Mouse (Mus musculus) left cerebral cortex, postnatal 10 days (tissue): ENCODE data around the gene Tbx3. TPM values are rescaled to one million over a fixed set of nuclear protein-coding genes. Genes with fewer than 3 reads are reported as not detected.
A peak's percentile ranks its signal among the peaks of the same experiment; 100 is the strongest.

Experiments used
- DNase-seq, 2 experiments: peaks; one replicate each; pipeline ENCODE4 v3.0.0; 2021 to 2022; ENCODE audit warnings: low spot score in 2 of 2, mixed read lengths in 1 of 2; ENCODE audit errors: extremely low spot score in 1 of 2
- intact Hi-C: fragments of 180-260 bp; cut with DNase I; formaldehyde crosslinking; loops from one replicate; pipeline ENCODE4 v1.15.1; 2025
- total RNA-seq, 2 experiments: library from RNA; stranded (reverse); gene quantifications; 2 replicates each; pipeline ENCODE4 v1.2.3; 2021

Tbx3 gene
- total RNA-seq: 1 to 10 TPM; 3.0 to 5.1 TPM

DNA sequence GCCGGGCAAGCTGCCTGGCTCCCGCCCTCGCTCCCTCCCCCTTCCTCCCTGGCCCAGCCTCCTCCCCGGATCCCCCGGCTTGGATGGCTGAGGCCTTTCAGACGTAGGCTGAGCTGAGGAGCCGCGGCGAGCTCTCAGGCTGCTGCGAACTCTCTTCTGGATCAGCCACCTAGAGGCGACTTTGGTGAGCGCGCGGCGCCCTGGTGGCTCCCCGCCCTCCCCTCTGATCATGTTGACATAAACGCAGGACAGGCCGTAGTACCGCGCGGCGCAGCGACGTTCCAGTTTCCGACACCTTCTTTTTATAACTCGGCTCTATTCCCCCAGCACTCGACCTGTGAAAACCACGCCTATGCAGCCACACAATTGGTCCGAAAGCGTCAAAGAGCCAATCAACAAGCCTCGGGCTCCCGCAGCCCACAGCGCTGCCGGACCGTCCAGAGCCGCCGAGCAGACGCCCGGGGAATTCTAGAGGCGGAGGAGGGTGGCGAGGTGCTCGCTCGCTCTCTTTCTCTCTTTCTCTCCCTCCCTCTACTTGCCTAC is at the start of gene Tbx3:
Gene Tbx3, plus strand, starts transcription at position 104 of the 543 bp plus-strand sequence.
- DNase-seq: peak; percentile 59 to 94
- intact Hi-C loops: loop anchor here (5.0 to 10.0 kb wide), 3 partner anchors 167 to 793 kb away; partner anchors contain the start of gene Lhx5

DNA sequence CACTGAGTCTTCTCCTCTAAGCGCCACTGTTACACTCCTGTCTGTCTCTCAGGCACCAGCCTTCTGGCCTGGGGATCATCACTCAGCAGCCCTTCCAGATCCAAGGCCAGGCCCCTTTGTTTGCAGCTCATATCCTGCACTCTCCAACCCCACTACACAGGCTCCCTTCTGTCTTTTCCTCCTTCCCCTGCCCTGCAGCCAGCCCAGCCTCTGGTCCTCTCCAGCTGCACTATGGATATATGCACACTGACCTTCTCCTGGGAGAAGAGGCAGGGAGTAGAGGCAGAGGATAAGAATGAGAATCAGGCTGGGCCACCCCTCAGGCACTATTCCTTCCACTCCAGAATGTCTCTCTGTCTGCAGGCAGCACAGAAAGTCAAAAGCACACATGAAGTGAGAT is 48.4 kb upstream of the Tbx3 start:
- intact Hi-C loops: no loop called here
- no peak for DNase-seq

DNA sequence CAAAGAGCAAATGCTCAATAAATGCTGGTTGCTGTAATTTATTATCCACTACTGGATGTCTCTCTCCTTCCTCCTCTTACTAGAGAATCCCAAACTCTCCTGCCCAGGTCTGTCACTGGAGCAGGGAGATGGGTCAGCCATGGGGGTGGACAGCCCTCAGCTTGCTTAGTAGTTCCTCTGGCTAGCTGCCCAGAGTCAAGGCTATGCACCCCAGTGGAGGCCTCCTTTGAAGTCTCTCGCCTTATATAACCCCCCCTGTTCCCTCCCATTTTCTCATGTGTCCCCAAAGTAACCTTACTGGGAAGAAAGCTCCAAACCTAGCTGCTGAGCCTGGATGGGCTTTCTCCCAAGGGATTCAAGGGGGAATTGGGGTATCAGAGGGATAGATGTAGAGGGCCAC is 45.9 kb upstream of the Tbx3 start:
- DNase-seq: peak in 1 of 2 experiments; percentile 78
- intact Hi-C loops: no loop called here

DNA sequence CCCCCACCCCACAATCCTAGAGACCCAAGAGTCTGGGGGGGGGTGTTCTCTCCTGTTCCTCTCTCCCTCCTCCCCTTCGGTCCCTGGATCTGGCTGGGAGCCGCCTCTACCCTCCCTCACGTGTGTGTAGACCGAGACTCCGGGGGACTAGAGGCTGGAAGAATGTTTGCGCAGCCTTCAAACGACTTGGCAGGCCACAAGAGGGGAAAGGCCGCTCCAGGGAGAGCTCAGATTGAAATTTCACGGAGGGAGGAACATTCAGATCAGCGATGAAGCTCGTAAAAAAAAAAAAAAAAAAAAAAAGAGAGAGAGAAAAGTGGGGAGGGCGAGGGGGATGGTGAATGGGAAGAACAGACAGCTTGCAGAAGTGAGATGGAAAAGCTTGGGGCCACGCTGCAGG is 44.9 kb upstream of the Tbx3 start:
- intact Hi-C loops: no loop called here
- peak in 1 of 2 experiments; percentile 65 for DNase-seq

DNA sequence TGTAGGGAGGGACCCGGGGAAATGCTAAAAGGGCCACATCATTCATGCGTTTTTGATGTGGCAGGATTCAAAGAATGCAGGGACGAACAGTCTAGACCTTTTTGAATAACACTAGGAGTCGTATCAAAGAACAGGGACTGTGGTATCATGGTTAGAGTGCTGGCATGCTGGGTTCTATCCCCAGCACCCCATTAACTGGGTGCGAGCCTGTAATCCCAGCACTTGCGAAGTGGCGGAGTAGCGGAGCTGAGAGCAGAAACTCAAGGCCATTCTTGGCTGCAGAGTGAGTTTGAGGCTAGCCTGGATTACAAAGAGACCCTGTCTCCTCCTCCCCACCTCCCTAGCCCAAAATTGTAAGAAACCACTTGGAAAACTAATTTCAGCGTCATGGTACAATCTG is 44.3 kb upstream of the Tbx3 start:
- DNase-seq: no peak
- intact Hi-C loops: no loop called here

DNA sequence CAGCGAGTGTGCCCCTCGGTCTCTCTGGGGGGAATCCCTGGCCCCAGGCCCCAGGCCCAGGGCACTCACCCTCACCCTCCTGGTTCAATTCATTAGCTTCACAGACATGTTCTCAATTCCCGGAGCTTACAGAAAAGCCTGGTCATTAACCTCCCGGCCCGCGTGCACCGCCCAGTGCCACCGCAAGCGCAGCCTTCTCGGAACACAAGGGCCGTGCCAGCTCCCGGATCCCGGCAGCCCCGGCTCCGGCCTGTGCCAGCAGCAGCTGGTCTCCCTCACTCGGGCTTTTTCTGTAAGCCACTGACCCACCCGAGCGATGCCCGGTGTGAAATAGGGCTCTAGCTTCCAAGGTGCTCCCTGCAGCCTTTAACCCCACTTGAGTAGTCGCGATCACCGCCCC is 43.8 kb upstream of the Tbx3 start:
- intact Hi-C loops: no loop called here
- DNase-seq: peak in 1 of 2 experiments; percentile 42

DNA sequence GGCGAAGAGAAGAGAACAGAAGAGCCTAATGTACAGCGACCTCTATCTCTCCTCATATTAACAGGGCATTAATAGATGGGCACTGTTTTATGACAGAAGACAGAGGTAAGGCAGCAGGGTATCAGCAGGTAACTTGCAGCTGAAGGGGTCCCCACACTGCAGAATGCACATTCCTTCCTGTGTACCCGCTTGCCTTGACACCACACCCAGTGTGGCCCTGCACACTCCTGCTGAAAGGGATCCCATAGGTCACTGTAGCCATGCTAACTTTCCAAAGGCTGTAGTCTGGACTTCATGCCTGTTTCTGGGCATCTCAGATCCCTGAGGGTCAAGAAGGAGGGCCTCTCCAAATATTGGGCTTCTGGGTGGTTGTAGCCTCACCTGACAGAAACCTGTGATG is 42.4 kb upstream of the Tbx3 start:
- intact Hi-C loops: no loop called here
- no peak for DNase-seq

DNA sequence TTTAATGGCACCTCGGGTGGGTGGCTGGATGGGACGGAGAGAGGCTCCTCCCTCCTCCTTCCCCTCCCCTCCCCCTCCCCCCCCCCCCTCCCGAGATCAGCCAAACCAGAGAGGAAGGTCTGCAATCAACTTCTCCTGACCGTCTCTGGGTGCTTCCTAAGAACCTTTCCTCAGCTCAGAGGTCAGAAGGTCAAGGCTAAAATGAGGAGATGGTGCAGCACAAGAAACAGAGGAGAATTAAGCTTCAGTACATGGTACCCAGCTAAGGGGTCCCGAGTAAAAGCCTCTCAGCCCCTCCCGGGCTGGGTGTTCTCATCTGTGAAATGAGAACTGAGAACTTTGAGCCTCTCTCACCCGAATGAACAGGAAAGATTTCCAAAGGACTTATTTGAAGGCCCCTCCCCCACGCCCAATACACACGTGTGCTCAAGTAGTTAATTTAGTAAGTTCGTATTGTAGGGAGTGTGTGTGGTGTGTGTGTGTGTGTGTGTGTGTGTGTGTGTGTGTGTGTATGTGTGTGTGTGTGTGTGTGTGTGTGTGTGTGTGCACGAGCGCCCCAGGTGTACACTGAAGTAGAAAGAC is 41.6 kb upstream of the Tbx3 start:
- intact Hi-C loops: no loop called here
- no peak for DNase-seq

DNA sequence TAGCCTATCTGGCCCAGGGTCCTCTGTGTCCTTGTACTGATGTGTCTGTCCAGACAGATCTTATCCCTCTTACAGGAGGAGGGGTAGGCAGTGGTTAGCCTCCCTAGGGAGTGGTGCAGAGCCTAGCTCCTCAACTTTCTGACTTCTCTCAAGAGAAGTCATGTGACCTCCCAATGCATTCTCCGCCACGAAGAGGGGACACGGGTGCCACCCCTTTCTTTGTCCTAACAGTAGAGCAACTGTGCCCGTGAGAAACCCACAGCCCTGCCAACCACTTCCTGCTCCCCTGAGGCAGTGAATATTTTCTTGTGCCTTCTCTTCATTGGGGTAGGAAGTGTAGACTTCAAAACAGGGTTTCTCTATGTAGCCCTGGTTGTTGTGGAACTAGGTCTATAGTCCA is 36.9 kb upstream of the Tbx3 start:
- DNase-seq: no peak
- intact Hi-C loops: no loop called here

DNA sequence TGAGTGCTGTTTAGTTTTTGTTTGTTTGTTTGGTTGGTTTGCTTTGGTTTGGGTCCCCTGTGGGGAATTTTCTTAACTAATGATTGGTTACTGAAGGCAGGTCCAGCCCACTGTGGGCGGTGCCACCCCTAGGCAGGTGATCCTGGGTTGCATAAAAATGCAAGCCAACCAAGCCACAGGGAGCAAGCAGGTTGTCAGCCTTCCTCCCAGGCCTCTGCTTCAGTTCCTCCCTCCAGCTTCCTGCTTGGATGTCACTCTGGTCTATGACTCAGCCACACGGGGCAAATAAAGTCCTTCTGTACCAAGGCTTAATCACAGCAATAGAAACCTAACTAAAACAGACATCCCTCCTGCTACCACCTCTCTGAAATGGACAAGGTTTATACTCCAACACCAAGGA is 35.6 kb upstream of the Tbx3 start:
- intact Hi-C loops: no loop called here
- DNase-seq: no peak

DNA sequence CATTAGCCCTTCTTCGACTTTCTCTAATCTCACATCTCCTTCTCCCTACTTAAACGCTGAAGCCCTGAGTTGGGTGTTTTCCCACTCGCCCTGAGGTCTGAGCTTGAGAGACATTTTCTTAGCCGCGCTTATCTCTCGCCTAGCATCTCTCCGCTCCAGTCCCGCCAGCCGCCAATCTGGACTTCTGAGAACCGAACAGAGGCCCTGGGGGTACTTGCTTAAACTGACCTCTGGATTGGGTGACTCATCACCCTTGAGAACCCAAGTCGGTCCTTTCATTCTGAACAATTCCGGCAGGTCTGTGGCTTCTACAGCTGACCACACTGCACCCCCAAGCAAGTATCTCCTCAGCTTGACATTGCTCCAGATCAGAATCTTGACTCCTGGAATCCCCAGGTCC is 32.2 kb upstream of the Tbx3 start:
- no peak for DNase-seq

DNA sequence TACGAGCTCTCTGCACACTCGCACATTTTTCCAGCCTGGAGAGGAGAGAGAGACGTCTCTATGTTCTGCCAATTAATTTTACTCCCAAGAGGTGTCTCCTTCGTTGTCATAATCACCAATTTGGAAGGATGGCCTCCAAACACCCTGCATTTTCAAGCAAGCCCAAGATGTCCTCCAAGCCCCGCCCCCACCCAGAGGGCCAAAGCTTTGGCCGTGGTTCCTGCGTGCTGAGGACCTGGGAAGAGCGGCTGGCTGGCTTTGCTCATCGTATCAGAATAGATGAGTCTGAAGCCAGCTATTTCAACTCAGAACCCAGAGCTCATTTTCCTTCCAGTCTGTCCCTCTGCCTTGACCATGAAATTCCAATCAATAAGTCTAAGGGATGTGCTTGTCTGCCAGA is 29.4 kb upstream of the Tbx3 start:
- DNase-seq: no peak
- intact Hi-C loops: no loop called here

More for the DNA sequence above, 32.2 kb upstream of the Tbx3 start:
- intact Hi-C loops: no loop called here

DNA sequence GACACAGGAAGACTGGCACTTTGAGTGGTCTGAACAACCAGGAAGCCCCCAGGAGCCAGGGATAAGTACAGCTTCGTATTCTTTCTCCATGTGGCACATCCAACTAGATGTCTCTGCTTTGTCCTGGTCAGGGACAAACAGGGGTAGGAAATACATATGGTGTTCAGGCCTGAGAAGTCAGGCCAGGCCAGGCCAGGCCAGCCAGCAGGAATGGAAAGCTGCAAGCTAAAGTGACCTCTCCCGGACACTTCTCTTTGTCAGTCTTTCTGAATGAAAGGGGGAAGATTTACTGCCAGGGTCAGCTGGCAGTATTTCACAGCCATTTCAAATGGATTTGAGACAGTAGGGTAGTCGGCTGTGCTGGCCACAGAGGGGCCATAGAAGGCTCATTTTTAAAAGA is 28.8 kb upstream of the Tbx3 start:
- intact Hi-C loops: no loop called here

DNA sequence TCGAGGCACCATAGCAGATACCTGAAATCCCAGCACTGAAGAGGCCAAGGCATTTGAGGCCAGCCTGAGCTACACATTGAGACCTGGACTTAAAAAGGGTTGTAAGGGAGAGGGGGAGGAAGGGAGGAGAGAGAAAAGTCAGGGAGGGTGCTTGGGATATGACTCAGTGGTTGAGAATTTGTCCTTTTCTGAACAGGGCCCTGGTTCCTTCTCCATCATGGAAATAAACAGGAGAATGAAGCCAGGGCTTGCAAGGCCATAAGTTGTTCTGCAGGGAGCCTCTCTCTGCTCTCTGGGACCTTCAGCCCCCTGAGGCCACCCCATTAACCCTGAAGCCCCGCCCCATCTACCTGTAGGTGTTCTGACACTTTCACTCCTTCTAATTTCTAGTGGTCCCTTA is 23.5 kb upstream of the Tbx3 start:
- intact Hi-C loops: no loop called here

More for the DNA sequence above, 28.8 kb upstream of the Tbx3 start:
- no peak for DNase-seq

DNA sequence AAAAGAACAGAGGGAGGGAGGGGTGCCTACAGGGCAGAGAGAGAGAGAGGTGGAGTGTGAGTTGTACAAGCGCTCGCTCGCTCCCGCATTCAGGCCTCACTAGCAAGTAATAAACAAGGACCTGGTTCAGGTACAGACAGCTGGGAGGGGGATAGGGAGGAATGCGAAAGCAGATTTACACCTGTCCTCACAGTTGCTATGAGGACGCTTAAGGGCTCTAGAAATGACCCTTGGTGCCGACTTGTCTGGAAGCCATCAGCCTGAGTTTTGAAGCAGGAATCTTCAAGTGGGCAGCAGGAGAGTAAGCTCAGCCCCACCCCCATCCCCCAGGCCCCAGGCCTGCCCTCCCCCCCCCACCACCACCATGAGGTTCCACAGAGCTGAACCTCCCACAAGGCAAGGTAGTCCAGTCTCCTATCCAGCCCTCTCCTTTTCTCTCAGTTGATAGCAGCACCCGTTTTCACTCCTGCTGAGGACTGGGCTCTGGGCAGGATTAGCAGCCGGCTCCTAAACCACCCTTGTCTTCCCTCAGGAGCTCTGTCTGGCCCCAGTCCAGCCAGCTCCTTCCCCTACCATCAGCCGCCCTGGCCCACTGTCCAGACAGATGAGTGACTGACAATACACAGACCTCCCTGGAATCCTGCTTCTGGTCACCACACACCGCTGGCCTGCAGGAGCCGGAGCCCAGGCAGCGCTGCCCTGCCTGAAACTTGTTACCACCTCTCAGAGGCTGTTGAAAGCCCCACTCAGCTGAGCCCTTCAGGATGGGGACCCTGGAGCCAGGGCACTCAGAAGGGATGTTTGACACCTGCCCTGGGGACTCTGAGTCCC is 19.1 kb upstream of the Tbx3 start:
- intact Hi-C loops: no loop called here

More for the DNA sequence above, 23.5 kb upstream of the Tbx3 start:
- no peak for DNase-seq

DNA sequence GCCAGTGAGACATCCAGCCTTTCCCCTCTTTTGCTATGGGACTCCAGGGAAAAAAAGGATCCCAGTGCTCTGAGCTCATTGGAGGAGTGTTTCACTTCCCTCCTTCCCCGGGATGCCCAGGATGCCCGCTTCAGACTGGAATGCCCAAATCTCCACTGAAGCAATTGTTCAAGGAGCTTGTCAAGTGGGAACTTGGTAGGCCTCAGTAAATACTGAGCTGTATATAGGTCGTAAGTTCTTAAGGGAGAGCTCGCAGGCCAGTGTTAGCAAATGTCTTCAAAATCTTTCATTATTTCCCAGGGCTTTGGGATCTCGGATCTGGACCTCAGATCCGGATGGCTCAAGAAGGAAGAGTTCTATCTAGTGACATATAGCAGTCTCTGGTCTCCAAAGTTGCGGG is 14.1 kb upstream of the Tbx3 start:
- DNase-seq: no peak
- intact Hi-C loops: no loop called here

More for the DNA sequence above, 19.1 kb upstream of the Tbx3 start:
- DNase-seq: no peak

DNA sequence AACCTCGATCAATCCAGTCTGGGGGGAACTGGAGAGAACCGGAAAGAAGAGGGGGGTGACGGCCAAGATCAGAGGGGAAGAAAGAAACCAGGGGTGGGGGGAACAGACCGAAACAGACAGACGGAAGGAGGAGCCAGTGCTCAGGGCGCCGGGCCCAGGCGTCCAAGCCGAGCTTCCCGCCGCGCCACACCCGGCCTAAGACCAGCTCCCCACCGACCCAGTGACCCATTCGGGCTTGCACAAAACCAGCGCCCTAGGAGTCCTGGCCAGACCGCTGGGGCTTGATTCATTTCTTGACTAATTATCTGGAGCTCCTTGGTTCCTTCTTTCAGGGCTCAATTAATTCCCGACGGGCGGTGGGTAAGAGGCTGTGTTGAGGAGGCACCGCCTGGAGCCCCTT is 13.6 kb upstream of the Tbx3 start:
- intact Hi-C loops: no loop called here
- no peak for DNase-seq

DNA sequence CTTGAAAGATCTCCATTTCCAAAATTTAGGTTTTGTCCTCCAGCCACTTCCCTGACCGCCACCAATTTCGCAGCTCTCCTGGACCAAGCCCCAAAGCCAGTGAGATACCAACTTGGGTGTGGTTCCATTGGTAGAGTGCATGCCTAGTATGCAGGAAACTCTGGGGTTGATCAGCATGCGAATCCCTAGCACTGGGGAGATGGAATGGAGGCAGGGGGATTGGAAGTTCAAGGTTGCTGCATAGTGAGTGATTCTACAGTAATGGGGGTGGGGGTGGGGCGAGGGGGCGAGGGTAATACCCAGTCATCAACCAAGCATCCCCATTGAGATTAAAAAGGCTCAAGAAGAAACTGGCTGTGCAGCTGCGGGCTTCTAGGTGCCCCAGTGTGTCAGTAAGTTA is 13.1 kb upstream of the Tbx3 start:
- intact Hi-C loops: no loop called here
- no peak for DNase-seq

DNA sequence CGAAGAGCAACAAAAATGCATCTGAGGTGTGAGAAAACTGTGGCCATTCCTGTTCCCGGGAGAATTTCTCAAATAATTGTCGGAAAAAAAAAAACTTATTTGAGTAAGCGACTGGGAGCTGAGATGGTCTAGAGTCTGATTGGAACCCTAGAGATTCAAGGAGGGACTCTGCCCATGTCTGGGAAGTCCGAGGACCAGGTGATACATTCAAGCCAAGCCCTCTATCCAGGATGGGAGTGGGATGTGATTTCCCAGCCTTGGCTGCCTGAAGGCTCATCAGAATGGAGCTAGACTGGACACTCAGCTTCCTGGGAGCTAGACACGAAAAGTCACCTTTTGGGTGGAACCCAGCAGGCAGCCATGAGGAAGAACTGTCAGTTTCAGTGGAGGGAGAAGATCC is 12.7 kb upstream of the Tbx3 start:
- intact Hi-C loops: no loop called here
- DNase-seq: no peak

DNA sequence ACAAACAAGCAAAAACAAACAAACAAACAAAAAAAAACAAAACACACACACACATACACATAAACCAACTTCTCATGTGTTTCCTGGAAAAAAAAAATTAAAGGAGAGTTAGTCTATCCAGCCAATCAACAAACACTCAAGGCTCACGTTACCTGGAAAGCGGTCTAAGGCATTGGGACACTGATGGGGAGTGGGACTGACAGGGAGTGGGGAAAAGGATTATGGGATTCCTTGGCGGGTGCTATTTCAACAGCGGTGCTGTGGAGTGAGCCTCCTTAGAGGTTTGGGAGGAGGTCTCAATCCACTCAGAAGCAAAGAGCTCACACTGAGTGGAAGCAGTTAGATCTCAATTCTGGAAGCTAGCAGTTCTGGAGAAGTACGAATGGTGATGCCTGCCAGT is 12.1 kb upstream of the Tbx3 start:
- intact Hi-C loops: no loop called here
- DNase-seq: no peak
